Mouse (Mus musculus): ENCODE results near the gene Mt3. TPM values are rescaled to one million over a fixed set of nuclear protein-coding genes. Genes with fewer than 3 reads are reported as not detected.
"Not testable (repeated sequence)": the region's sequence is repeated elsewhere in the genome, so short reads cannot be mapped to it uniquely, and the experiment has no call there.

Gene Mt3
- total and polyA plus RNA-seq, 3 experiments, result not detected

DNA sequence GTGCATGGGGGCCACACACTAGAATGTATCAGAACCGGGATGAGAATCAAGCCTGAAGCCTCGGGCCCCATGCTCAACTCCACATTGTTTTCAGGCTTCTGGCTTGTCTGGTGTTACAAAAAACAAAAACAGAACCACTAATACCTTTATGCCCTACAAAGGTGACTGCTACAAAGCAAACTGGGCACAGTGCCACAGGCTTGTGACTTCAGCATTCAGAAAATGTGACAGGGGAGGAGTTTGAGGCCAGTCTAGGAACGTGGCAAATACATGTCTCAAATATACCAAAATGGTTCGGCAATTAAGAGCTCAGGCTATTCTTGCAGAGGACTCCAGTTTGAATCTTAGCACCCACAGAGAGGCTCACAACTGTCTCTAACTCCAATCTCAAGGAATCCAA, 3.7 kb downstream of the Mt3 start:
- Histone ChIP-seq H3K4me3 (ENCODE audit: low read depth, low read length) (no peak overlapping the region), H3K36me3 (replicated peaks) (no peaks in the 10 kb centered on the region), H3K27me3 (ENCODE audit: insufficient read depth, low read length) (peaks cover 30% of the 10 kb centered on the region), H3K9me3 (replicated peaks) (no peaks in the 10 kb centered on the region), H3K4me1 (ENCODE audit: insufficient read depth, low read depth, low read length) (peaks cover 12% of the 10 kb centered on the region)
- TF ChIP-seq GATA1 (IDR thresholded peaks at IDR 0.05; ENCODE audit: borderline replicate concordance, low read length) (no peak), GATA2 (IDR thresholded peaks at IDR 0.05; ENCODE audit: borderline replicate concordance, low read depth, low read length) (no peak), POLR2AphosphoS5 (IDR thresholded peaks at IDR 0.05; ENCODE audit: insufficient replicate concordance, low read depth, low read length) (no peak), CTCF (IDR thresholded peaks at IDR 0.05; ENCODE audit: low read depth, low read length) (no peak), TAL1 (conservative IDR thresholded peaks at IDR 0.05; ENCODE audit: low read depth, low read length) (no peak)
- no peak for DNase-seq (ENCODE audit: low spot score)
- ATAC-seq (ENCODE audit: extremely low read depth, insufficient number of reproducible peaks, low FRiP score, poor library complexity, severe bottlenecking), result no peak

DNA sequence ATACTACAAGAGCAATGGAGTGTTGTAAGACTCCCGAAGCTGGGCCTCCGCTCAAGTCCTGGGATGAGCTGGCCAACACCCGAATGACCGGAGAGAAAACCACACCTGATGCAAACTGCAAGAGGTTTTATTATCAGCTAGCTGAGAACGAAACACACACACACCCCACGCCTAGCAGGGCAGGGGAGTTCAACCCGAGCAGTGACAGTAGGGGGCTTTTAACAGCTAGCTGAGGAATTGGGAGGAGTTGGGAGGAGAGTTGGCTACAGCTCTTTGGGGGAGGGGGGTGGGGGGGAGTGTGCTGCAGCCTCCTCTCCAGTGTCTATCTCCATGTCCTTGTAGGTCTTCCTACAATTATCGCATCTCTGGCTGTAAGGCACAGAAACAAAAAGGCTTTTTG, 13.4 kb downstream of the Mt3 start:
- H3K4me3 ChIP-seq (ENCODE audit: low read depth, low read length); ATAC-seq (ENCODE audit: extremely low read depth, insufficient number of reproducible peaks, low FRiP score, poor library complexity, severe bottlenecking); H3K9me3 ChIP-seq (replicated peaks); H3K36me3 ChIP-seq (replicated peaks); DNase-seq (ENCODE audit: low spot score): not testable (repeated sequence)
- Histone ChIP-seq H3K4me1 (ENCODE audit: insufficient read depth, low read depth, low read length) (peaks cover 40% of the 10 kb centered on the region), H3K27me3 (ENCODE audit: insufficient read depth, low read length) (peaks cover 11% of the 10 kb centered on the region)

- no peak overlapping the region for H3K4me3 ChIP-seq (ENCODE audit: low read depth, low read length)
Measured at GRCm38 (mm10) chr8:94167244-94167643, 14.8 kb downstream of the Mt3 start.

GRCm38 (mm10) chr8:94169547-94169946, 17.1 kb downstream of the Mt3 start:
- peak overlapping the region; percentile 54; the same call in 1 of the 2 replicates for H3K4me3 ChIP-seq (ENCODE audit: low read depth, low read length)
- H3K4me1 ChIP-seq (ENCODE audit: insufficient read depth, low read depth, low read length), result peaks cover 63% of the 10 kb centered on the region
- peak; percentile 54 for ATAC-seq (ENCODE audit: extremely low read depth, insufficient number of reproducible peaks, low FRiP score, poor library complexity, severe bottlenecking)
- peaks cover 7% of the 10 kb centered on the region for H3K36me3 ChIP-seq (replicated peaks)
- 0 out of 2 replicates have a peak, but pooled peaks cover 3% of the 10 kb centered on the region for H3K27me3 ChIP-seq (ENCODE audit: insufficient read depth, low read length)
- DNase-seq (ENCODE audit: low spot score), result peak; percentile 47
- TF ChIP-seq TAL1 (conservative IDR thresholded peaks at IDR 0.05; ENCODE audit: low read depth, low read length) (no peak), POLR2AphosphoS5 (IDR thresholded peaks at IDR 0.05; ENCODE audit: insufficient replicate concordance, low read depth, low read length) (no peak), GATA2 (IDR thresholded peaks at IDR 0.05; ENCODE audit: borderline replicate concordance, low read depth, low read length) (no peak), CTCF (IDR thresholded peaks at IDR 0.05; ENCODE audit: low read depth, low read length) (no peak), GATA1 (IDR thresholded peaks at IDR 0.05; ENCODE audit: borderline replicate concordance, low read length) (no peak)
- H3K9me3 ChIP-seq (replicated peaks), result no peaks in the 10 kb centered on the region

More at GRCm38 (mm10) chr8:94167244-94167643, 14.8 kb downstream of the Mt3 start:
- Histone ChIP-seq H3K36me3 (replicated peaks) (no peaks in the 10 kb centered on the region), H3K4me1 (ENCODE audit: insufficient read depth, low read depth, low read length) (peaks cover 55% of the 10 kb centered on the region), H3K27me3 (ENCODE audit: insufficient read depth, low read length) (peaks cover 11% of the 10 kb centered on the region), H3K9me3 (replicated peaks) (no peaks in the 10 kb centered on the region)
- peak; percentile 50 for DNase-seq (ENCODE audit: low spot score)
- ATAC-seq (ENCODE audit: extremely low read depth, insufficient number of reproducible peaks, low FRiP score, poor library complexity, severe bottlenecking), result peak; percentile 35; the same call in 1 of the 2 replicates
- TF ChIP-seq CTCF (IDR thresholded peaks at IDR 0.05; ENCODE audit: low read depth, low read length), result peak; percentile 92
- TF ChIP-seq GATA1 (IDR thresholded peaks at IDR 0.05; ENCODE audit: borderline replicate concordance, low read length), result no peak

DNA sequence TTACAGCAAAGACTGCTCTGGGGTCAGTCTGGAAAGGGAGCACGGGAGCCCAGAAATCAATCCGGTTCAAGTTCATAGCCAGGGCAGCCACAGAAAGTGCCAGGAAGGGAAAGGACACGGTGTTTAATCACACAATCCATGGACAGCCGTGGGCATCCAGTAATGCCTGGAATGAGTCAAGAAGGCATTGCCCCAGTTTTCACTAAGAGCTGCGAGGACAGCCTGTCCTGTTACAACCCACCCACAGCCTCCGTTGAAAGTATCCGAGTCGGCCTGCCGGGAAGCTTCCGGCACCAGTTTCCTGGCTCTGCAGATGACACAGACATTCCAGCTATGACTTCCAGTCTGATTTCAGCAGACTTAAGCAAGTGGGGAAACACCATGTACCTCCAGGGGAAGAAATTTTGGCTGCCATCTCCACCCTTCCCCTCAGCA, 18.9 kb downstream of the Mt3 start:
- Histone ChIP-seq H3K4me1 (ENCODE audit: insufficient read depth, low read depth, low read length) (peaks cover 78% of the 10 kb centered on the region), H3K4me3 (ENCODE audit: low read depth, low read length) (peak overlapping the region; percentile 82), H3K27me3 (ENCODE audit: insufficient read depth, low read length) (0 out of 2 replicates have a peak, but pooled peaks cover 2% of the 10 kb centered on the region), H3K36me3 (replicated peaks) (peaks cover 7% of the 10 kb centered on the region), H3K9me3 (replicated peaks) (no peaks in the 10 kb centered on the region)
- ATAC-seq (ENCODE audit: extremely low read depth, insufficient number of reproducible peaks, low FRiP score, poor library complexity, severe bottlenecking), result no peak
- TF ChIP-seq TAL1 (conservative IDR thresholded peaks at IDR 0.05; ENCODE audit: low read depth, low read length), result no peak
- no peak for TF ChIP-seq GATA1 (IDR thresholded peaks at IDR 0.05; ENCODE audit: borderline replicate concordance, low read length)
- no peak for TF ChIP-seq CTCF (IDR thresholded peaks at IDR 0.05; ENCODE audit: low read depth, low read length)
- no peak for TF ChIP-seq POLR2AphosphoS5 (IDR thresholded peaks at IDR 0.05; ENCODE audit: insufficient replicate concordance, low read depth, low read length)
- no peak for TF ChIP-seq GATA2 (IDR thresholded peaks at IDR 0.05; ENCODE audit: borderline replicate concordance, low read depth, low read length)
- DNase-seq (ENCODE audit: low spot score), result no peak

GRCm38 (mm10) chr8:94172075-94172808, 19.8 kb downstream of the Mt3 start, which contains the start of gene Mt2:
Gene Mt2 (plus strand): TSS chr8:94172664.
- Histone ChIP-seq H3K9me3 (replicated peaks) (no peaks in the 10 kb centered on the region), H3K4me3 (ENCODE audit: low read depth, low read length) (peak within 1 kb of the TSS; percentile 82), H3K4me1 (ENCODE audit: insufficient read depth, low read depth, low read length) (peaks cover 76% of the 10 kb centered on the region), H3K27me3 (ENCODE audit: insufficient read depth, low read length) (no peaks in the 10 kb centered on the region), H3K36me3 (replicated peaks) (peaks cover 7% of the 10 kb centered on the region)
- ATAC-seq (ENCODE audit: extremely low read depth, insufficient number of reproducible peaks, low FRiP score, poor library complexity, severe bottlenecking) (peak; percentile 75), DNase-seq (ENCODE audit: low spot score) (peak; percentile 88)
- TF ChIP-seq POLR2AphosphoS5 (IDR thresholded peaks at IDR 0.05; ENCODE audit: insufficient replicate concordance, low read depth, low read length), result no peak
- TF ChIP-seq TAL1 (conservative IDR thresholded peaks at IDR 0.05; ENCODE audit: low read depth, low read length), result no peak
- no peak for TF ChIP-seq GATA2 (IDR thresholded peaks at IDR 0.05; ENCODE audit: borderline replicate concordance, low read depth, low read length)
- no peak for TF ChIP-seq CTCF (IDR thresholded peaks at IDR 0.05; ENCODE audit: low read depth, low read length)
- TF ChIP-seq GATA1 (IDR thresholded peaks at IDR 0.05; ENCODE audit: borderline replicate concordance, low read length), result no peak

Measured in G1E (cell line).